Mouse (Mus musculus): Measurements from ENCODE around the gene Slc7a1. TPM values are rescaled to one million over a fixed set of nuclear protein-coding genes. Genes with fewer than 3 reads are reported as not detected.

Gene Slc7a1
- polyA plus RNA-seq, 1 experiment from 2014 or later = 48.5 TPM

Other genes with a start within 250 kb of the Slc7a1 start
- 96.9 and 101 TPM in 2 replicates for gene Ubl3, start 152.9 kb upstream of the Slc7a1 start, polyA plus RNA-seq (2015; fragmentation: Nextera tagmentation; extraction: Ambion mirVana)

All from hindbrain, embryonic 15.5 days (tissue).